Mouse (Mus musculus) layer of hippocampus, adult 8-10 months (tissue): ENCODE results near the gene Myo1g. TPM values are rescaled to one million over a fixed set of nuclear protein-coding genes. Genes with fewer than 3 reads are reported as not detected.

Source experiments
- DNase-seq, 2 experiments: peaks; one replicate each; pipeline ENCODE4 v3.0.0; 2022; ENCODE audit warnings: low spot score in 2 of 2
- total RNA-seq, 4 experiments: library from RNA; stranded (reverse); gene quantifications; 2 replicates each; pipeline ENCODE4 v1.2.4; 2022

Gene Myo1g
- total RNA-seq, 4 experiments from 2014 or later: 0.39 to 1.3 (median 0.51) TPM

DNA sequence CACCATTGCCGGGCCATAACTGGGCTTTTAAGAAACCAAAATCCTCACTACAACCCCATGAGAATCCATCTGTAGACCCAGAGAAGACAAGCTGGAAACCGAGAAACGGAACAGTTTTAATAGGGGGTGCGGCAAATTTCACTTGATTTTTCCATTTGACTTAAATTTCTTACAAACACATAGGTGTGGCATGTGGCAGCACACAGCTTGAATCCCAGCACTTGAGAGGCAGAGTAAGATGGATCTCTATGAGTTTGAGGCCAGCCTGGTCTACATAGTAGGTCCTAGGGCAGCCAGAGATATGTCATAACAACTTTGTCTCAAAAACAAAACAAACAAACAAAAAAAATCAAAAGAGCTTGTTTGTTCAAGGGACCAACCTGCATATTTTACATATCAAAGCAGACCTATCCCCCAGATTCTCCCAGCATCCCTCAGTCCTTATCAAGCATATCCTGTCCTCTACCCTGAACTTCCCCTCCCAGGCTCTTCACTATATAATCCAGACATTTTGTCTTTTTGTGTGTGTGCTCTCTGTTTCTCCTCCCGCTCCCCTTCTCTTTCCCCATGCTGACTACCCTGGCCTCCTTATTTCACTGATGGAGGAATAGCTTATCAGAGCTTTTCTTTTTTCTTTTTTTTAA lies 32.6 kb downstream of the Myo1g start:
- no peak for DNase-seq

DNA sequence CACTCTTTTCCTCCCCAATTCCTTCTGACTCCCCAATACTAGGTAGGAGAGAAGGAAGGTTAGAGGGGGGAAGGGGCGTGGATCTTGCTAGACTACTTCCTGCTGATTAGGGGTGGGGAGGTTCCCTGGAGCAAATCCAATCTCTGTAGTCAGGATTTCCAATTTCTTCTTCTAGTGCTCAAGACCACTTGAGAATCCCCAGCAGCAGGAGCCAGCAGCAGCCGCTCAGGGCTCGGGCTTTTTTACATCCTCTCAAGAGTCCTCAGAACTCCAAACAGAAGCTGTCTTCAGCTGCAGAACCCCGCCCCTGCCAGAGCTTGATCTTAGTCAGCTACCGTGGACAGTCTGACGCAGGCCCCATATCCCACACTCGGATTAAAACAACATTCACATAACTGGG lies 33.3 kb downstream of the Myo1g start:
- DNase-seq: no peak

DNA sequence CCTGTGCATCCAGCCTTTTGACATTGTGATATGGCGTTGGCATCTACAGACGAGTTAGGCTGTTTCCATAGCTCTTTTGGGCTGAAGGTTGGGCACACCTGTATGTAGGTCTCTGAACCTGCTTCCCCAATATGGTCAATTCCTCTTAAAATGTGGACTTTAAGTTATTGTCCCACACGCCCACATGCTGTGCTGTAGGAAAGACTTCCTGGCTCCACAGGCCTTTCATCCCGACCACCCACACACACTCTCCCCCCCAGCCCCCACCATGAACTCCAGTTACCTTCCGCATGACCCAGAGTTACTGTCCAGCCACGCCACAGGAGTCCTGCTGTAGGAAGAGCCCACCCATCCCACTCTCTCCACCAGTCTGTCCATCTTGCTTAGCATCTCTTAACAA lies 33.8 kb downstream of the Myo1g start:
- DNase-seq: no peak

DNA sequence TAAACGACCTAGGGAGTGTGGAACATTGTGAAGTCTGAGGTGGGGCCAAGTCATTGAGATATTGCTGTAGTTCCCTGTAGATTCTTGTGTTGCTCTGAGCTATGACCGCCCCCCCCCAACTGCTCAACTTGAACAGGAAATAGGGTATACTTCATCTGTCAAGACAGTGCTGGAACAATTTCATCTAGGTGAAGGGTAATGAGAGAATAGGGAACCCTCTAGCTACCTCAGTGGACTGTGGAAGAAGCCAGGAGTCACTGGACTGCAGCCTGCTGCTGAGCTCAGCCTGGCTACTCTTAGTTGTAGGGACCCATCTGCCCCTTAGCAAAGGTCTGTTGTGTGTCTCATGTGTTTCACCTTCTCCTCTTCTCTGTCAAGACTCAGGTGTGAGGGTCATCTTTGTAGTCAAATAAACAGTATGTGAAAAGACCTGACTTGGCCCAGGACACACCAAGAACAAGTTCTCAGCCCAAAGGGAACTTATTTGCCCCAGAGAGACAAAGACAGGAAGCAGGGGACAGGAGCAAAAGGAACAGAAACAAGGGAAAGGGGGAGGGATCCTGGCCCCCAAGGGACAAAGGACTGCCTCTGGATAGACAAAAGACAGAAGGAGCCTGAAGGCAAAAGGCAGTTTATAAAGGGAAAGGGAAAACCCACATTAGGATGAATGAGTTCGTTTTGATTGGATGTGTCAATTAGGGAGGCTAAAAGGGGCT lies 36.4 kb downstream of the Myo1g start:
- DNase-seq: no peak

DNA sequence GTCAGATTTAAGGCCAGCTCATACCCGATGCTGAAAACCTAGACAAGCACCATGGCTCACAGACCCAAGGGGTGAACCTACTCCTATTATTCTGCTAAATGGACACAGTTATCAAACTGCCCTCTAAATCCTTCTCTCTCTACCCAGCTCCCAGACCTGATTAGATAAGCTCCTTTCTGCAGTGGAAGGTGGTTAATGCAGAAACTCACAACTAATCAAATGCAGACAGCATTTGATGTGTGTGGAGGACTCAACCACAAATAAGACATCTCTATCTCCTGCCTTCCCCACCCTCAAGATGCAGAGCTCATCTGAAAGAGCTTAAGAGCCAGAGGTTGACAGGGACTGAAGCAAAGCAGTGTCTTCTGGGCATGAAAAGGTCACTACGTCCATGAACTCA lies 37.7 kb downstream of the Myo1g start:
- DNase-seq: no peak

DNA sequence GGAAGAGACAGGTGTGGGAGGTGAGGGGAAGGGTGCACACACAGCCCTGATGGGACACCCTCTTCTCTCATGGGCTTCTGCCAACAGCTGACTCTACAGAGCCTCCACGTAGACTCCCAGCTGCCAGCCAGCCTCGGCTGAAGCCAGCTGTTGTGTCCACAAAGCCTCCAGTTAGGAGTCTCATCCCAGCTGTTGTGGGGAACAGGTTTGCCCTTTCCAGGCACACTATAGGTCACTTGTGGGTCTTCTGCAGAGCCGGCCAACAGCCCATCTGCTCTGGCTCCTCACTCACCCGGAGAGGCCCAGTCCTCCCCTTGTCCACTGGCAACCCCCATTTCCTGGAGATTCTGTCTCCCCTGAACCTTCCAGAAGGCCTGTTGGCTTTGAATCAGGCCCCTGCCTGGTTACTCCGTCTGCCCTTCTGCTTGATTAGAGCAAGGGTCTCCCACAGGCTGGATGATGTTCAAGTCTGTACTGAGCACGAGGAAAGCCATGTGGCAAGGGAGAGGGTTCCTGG lies 39.0 kb downstream of the Myo1g start:
- DNase-seq: no peak

DNA sequence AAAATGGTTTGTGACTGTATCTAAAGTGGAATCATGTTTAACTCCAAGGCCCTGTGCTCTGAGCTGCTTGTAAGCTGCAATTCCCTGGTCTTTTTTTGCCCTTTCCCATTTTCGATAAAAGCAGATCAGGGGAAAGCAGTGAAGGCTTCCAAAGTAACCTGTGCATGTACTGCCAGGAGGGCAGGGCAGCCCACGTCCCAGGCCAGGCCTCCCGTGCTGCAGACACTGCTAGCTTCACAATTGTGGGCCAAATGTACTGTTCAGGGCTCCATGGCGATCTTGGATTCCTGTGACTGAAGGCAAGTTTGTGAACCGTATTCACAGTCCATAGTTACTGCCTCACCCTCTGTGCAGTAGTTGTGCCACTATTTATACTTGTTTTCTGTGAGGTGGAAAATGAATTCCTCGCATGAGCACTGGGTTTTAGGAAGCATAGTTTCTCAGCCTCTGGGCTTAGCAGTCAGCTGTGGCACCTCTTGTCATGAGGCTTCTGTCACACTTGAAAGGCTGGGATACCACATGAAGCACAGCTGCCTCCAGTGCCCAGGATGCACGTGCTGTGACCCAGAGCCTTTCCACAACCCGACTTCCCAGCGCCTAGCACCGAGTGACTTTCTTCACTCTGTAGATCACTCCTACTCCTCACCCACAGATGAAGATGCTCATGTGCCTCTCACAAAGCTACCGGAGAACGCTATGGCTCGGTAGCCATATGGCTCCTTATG lies 39.9 kb downstream of the Myo1g start:
- no peak for DNase-seq

DNA sequence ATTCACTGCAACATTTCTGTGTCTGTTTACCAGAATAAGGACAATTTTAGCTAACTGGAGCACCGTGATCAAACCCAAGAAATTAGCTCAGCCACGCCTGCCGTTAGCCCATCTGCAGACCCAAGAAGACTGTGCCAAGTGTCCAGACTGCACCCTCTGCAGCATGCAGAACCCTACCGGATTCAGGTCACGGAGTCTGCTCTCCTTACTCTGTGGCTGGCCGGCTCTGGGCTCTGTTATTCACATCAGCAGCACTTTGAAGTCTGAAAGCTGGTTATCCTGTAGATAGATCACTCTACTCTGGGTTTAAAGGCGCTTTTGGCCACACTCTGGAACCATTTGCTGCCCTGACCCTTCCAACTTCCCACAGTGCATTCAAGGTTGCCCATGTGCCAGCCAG lies 40.6 kb downstream of the Myo1g start:
- no peak for DNase-seq

DNA sequence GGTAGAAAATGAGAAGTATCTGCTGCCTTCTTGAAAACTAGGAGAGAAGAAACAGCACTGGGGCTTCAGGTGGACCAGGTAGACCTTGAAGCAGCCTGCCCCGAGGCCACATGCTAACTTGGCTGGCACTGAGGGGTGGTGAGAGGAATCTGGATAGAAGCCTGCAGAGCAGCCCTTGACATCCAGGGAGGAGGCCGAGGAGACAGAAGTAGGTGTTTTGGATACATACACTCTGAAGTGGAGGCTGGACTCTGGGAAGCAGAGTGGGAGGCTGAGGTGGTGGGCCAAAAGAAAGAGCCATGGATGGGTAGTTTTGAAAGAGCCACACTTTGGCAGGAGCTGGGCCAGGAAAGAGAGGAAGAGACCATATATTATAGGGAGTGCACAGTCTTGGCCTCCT lies 41.5 kb downstream of the Myo1g start:
- no peak for DNase-seq

DNA sequence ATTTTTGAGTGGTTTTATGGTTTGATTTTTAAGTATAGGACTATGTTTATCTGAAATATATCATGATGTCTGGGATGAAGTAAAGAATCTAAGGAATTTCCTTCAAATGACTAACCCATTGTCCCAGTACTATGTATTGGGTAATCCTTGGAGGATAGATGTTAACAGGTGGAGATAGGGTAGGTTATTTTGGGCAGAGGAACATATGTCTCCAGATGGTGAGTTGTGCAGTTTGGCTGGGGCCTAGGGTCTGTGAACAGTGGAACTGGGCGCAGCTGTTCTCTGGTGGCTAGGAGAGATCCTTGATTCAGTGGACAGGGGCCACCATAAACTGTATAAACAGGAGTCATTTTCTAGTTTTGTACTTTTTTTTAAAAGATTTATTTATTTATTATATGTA lies 43.4 kb downstream of the Myo1g start:
- no peak for DNase-seq

DNA sequence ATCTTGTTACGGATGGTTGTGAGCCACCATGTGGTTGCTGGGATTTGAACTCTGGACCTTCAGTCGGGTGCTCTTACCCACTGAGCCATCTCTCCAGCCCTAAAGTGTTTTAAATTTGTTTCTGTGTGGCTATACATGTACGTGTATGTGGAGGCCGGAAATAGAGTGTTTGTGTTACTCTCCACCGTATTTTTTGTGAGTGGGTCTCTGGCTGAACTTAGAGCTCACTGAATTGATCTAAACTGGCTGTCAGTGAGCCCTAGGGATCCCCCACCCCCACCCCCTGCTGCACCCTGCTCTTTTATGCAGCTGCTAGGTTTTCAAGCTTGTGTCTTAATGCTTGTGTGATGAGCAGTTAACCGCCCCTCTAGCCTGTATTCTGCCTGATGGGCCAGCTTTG lies 43.9 kb downstream of the Myo1g start:
- DNase-seq: no peak

DNA sequence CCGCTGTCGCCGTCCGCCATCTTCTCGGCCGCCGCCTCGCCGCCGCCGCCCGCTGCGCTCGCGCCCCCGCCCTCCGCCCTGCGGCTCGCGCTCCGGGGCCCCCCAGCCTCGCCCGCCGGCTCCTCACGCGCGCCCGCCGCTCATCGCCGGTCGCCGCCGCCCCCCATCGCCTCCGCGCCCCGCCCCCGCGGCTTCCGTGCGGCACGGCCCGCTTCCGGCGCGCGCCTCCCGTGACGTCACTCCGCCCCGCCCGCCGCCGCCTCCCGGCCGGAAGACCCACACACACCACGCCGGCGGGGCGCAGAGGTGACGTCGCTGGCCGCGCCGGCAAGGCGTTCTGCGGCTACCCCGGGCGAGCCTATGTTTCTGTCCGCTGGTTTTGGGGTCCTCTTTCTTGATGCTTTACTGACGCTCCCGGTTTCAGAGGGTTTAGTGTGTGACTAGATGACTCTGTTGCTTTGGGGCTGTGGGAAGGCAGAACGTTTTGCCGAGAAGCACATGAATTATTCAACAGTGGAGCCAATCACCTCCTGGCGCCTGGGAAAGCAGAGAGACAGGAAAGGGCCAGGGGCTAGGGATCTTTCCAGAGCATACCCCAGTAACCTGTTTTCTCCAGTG lies 44.8 kb downstream of the Myo1g start, which contains the start of gene Purb:
Gene Purb (minus strand): TSS at position 51 of the 618 bp plus-strand sequence.
- DNase-seq: peak; percentile 77 to 87

DNA sequence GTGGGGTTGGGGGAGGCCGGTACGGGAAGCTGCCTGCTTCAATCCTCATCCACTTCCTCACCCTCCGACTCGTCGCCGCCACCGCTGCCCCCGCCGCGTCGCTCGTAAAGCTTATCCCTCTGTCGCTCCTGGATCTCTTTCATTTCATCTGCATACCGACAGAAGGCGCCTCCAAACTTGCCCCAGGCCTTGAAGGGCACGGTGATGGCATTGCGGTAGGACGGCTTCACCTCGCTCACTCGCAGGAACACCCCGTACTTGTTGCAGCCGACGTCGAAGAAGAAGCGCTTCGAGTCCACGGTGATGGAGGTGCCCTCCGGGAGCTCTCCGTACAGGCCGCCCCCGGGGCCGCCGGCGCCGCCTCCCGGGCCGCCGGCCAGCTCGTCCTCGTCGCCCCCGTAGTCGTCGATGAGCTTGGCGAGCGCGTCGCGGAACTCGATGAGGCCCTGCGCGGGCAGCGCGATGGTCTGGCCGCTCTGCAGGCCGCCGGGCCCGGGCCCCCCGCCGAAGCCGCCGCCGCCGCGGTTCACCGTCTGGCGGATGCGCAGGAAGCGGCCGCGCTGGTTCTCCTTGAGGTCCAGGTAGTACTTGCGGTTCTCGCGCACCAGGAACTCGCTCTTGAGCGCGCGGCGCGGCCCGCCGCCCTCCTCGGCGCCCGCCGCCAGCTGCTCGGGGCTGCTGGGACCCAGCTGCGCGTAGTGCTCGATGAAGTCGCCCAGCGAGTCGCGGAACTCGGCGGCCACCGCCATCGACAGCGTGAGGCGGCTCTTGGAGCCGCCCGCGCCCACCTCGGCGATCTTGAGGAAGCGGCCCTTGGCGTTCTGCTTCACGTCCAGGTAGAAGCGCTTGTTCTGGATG lies 45.7 kb downstream of the Myo1g start:
- peak in 1 of 2 experiments; percentile 46 for DNase-seq

DNA sequence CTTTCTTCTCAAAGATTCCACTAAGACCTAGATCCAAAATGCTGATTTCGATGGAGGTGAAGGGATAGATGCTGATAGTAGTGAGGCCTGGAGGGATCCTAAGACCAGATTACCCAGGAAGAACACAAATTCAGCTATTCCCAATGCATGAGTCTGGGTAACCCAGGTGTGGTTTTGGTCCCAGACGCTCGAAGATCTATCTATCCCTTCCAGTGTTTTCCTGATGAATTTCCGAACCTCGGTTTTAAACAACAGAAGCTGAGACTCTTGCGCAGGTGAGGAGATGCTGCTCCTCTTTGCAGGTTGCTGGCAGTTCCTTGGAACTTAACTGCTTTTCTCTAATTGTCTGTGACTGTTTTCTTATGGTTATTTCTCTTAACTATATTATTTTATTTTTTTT lies 46.4 kb downstream of the Myo1g start:
- no peak for DNase-seq

DNA sequence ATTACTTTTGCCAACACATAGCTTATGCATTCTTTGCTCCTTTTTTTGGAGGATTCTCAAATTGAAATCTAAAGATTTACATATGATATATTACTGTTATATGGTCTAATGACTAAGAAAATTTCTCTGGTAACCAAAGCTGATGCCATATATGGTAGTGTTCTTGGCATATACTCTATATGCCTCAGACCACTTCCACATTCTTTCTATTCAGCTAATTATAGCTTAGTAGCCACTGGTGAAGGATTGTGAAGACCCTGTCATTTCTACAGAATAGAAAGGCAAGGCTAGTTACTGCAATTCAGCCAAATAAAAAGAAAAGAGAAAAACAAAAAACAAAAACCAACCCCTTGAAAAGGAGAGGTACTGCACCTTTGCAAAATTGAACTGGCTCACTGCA lies 48.7 kb downstream of the Myo1g start:
- no peak for DNase-seq

DNA sequence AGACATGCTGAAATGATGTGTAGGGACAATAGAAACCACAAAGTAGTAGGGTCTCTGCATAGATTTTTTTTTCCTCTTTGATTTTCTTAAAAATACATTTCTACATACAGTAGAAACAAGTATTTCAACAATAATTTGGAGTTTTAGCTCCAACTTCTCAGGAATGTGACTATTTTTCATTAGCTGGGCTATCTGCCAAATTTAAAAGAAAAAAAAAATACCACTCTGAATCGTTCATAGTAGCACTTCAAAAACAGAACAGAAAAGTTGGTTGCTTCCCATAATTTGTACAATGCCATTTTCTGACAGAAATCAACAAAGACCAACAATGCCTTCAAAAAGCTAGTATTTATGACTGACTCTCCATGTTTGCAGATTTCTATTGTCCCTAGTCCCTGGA lies 49.3 kb downstream of the Myo1g start:
- no peak for DNase-seq

DNA sequence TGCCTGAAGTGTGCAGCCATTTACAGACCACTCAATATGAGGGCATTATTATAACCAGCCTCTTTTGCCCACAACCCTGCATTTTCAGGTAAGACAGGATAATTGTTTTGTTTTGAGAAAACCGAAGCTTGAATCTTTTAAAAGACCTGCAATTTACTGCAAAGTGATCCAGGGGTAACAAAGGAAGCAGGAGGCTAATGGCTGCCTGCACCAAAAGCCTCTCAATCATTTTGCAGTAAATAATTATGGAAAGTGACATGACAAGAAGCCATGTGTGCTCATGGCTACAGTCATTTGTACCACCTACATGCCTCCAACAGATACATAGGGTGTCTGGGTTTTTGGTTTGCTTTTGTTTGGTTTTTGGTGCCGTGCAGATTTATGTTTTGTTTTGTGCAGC lies 49.7 kb downstream of the Myo1g start:
- DNase-seq: no peak

DNA sequence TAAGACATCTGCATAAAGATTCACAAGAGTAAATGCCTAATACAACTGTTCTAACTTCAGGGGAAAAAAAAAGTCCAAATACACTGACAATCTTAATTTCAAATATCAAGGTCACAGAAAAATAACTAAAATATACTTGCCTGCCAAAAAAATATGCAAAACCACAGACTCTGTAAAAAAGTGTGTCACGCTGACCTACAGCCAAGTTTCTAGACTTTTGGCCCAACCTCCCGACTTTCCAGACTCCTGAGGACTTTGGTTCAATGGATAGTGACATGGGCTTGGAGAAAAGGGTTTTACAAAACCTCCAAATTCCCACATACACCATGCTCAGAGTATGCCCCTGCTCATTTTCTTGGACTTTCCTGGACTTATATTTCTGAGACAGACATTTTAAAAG lies 52.2 kb downstream of the Myo1g start:
- no peak for DNase-seq

DNA sequence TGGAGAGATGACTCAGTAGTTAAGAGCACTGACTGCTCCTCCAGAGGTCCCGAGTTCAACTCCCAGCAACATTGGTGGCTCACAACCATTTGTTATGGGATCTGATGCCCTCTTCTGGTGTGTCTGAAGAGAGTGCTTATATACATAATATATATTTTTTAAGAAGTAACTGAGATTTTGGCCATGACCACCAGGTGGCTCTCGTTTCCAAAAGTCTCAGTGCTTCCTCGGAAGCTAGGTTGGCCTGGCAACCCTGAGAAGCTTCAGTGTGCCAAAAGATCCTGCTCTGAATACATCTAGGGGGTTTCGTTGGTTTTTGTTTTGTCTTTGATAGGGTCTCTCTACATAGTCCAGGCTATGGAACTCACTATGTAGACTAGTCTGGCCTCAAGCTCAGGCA lies 55.6 kb downstream of the Myo1g start:
- DNase-seq: peak in 1 of 2 experiments; percentile 44

DNA sequence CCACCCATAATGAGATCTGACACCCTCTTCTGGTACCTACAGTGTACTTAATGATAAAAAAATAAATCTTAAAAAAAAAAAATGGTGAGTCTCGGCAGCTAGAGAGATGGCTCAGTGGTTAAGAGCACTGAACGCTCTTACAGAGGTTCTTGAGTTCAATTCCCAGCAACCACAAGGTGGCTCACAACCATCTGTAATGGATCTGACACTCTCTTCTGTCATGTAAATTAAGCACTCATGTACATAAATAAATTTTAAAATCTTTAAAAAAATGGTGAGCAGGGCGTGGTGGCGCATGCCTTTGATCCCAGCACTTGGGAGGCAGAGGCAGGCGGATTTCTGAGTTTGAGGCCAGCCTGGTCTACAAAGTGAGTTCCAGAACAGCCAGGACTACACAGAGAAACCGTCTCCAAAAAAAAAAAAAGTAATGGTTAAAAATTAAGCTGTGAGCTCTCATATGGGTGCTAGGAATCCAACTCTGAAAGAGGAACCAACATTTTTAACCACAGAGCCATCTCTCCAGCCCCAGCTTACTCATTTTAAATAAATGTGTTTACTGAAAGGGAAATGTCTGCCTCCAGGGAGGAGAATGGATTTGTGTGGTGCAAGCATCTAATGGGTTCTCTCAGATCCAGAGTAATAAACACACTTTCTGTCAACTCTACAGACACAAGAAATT lies 57.5 kb downstream of the Myo1g start:
- no peak for DNase-seq
